Mouse (Mus musculus): Measurements from ENCODE around the gene E330014E10Rik. TPM values are rescaled to one million over a fixed set of nuclear protein-coding genes. Genes with fewer than 3 reads are reported as not detected.

Gene E330014E10Rik
- not detected for polyA plus RNA-seq (2017; shearing (Covaris generic))

DNA sequence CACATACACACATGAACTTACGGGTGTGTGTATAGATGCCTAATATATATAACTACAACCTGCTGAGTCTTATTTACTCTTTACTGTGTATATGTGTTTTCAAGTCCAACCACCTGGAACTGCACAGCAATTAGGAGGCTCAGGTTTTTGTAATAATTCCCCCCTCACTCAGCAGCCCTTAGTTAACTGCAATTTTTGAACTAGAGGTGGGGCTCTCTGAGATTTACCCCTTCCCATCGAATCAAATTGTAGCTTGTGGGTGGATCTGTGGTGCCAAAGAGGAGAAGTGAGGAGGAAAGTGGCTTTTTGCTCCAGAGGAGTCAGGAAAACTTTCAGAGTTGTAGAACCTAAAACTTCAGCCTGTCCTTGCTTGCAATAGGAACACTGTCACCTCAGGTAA is at the start of gene E330014E10Rik:
TSS of gene E330014E10Rik (plus strand) at position 301 of the 400 bp plus-strand sequence.

DNA sequence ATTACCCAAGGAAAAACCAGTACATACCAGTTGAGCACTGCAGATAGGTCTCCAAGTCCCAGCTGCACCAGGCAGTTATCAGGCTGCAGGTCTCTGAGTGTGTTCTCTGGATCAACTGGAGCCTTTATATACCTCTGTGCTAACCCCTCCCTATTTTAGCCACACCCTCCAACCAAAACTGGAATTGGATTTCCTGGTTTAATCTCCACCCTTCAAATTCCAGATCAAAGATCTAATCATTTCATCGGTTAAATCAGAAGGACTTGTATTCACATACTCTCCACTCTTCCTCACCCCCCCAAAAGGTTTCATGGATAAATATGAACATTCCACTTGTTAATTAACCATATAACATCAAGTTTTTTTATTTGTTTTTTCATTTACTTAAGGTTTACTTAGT is 39.7 kb upstream of the E330014E10Rik start, which contains the start of gene Gm7978:
TSS of gene Gm7978 (minus strand) at position 101 of the 400 bp plus-strand sequence.

DNA sequence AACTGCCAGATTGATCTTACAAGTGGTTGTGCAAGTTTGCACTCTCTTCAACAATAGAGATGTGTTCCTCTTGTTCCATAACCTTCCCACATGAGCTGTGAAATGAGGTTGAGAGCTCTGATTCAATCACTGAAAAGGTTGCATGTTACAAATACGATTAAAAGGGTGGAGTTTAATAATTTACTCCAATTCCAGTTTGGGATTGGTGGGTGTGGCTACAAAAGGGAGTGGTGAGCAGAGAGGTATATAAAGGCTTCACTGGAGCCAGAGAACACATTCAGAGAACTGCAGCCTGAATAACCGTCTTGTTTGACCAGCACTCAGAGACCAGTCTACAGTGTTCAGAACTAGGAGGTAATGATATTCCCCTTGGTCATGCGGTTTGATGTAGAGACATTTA is 34.1 kb upstream of the E330014E10Rik start, which contains the start of gene Gm7982:
TSS of gene Gm7982 (plus strand) at position 301 of the 400 bp plus-strand sequence.

Other genes with a start within 250 kb of the E330014E10Rik start
- not detected for gene Gm7971, start 181.1 kb upstream of the E330014E10Rik start, polyA plus RNA-seq (2017; shearing (Covaris generic))
- gene Gm7978, start 39.8 kb upstream of the E330014E10Rik start, polyA plus RNA-seq (2017; shearing (Covaris generic)): not detected
- not detected for gene Gm7982, start 34.0 kb upstream of the E330014E10Rik start, polyA plus RNA-seq (2017; shearing (Covaris generic))
- gene Cxcl13, start 181.0 kb downstream of the E330014E10Rik start, polyA plus RNA-seq (2017; shearing (Covaris generic)): not detected